Mouse (Mus musculus): ENCODE measurements around the gene Nat8f4.
A peak's percentile ranks its signal among the peaks of the same experiment; 100 is the strongest.
"Not testable (repeated sequence)": the region's sequence is repeated elsewhere in the genome, so short reads cannot be mapped to it uniquely, and the experiment has no call there.

Gene Nat8f4

DNA sequence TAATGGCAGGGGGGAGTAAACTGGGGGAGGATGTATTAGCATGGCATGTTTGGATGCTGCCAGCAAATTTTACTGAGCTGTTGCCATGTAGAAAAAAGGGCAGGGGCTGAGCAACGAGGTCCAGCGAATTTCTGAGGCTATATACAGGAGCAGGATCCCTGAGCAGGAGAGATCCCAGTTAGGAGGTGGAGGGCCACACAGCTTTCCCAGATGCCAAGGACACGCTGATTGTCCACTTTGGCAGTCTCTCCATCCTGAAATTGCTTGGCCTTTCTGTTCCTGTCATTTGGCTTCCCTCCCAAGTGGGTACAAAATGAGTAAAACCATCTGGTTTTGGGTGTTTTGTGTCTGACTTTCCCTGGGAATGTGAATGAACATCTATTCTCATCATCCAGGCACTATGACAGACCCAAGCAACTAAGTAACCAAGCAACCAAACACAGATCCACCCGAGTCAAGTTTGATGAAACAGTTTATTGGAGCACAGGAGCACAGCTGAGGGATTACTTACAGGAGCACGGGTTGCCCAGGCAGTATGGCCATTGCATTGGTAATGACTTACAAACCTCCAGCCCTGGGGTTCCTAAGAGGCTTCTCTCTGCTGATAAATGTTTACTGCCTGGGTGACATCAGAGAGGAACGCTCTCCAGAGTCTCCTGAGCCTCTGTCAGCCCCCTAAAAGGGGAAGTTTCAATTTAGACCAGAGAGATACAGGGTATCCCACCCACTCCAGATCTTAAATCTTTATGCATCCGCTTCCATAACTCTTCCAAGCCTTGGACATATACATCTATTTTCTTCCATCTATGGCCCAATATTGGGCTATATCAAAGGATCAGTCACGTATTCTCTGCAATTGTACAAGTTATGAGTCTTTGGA, 5.8 kb downstream of the Nat8f4 start:
- not testable (repeated sequence) for DNase-seq (ENCODE audit: low spot score)

DNA sequence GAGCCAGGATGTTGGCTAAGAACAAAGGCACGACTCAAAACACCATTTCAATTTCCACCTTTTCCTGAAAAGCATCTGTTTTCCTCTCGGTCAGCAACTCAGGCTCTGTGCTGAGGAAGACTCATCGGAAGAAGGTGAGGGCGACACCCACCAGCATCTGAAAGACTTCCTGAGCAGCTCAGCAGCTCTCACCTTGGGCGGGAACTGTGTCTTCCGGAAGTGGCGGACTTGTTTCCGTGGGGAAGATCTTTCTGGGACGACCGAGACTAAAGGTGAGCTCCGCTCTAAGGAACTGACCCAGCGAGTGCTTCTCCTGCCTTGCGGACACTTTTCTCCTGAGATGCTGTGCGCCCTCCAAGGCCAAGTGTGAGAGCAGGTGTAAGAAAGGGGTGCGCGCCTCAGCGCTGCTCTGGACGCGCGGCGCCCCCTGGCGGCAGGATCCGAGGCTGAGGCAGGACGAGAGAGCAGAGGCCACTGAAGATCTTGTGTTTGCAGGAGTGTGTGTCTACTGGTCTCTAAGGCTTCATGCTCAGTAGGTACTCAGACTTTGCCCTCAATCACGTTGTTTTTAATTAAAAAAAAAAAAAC, 9.5 kb downstream of the Nat8f4 start:
- DNase-seq (ENCODE audit: low spot score), result not testable (repeated sequence)

- no peak for DNase-seq (ENCODE audit: low spot score)
Measured at GRCm38 (mm10) chr6:85888961-85889360, 15.7 kb downstream of the Nat8f4 start.

DNA sequence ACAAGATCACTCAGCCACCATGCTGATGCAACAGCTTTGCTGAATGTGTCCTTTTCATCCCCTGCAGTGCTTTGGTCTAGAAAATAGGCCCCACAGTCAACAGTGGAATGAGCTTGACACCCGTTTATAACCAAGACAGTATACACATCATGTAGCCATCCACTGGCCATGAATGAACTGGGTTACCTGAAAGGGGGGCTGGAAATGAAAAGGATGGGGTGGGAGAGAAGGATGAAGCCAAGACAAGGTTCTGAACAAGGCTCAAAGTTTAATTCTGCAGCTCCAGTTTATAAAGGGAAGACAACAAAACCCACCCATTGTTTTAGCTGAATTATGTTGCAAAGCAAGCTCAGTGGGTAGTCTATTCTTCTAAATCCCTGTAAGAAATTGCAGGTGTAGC, 20.4 kb downstream of the Nat8f4 start:
- no peak for DNase-seq (ENCODE audit: low spot score)

- not testable (repeated sequence) for DNase-seq (ENCODE audit: low spot score)
Measured at GRCm38 (mm10) chr6:85883246-85883645, 21.4 kb downstream of the Nat8f4 start.

GRCm38 (mm10) chr6:85869006-85869405, 35.7 kb downstream of the Nat8f4 start, which contains the start of gene Nat8f2:
Gene Nat8f2, minus strand, starts transcription at chr6:85869158.
- not testable (repeated sequence) for DNase-seq (ENCODE audit: low spot score)

DNA sequence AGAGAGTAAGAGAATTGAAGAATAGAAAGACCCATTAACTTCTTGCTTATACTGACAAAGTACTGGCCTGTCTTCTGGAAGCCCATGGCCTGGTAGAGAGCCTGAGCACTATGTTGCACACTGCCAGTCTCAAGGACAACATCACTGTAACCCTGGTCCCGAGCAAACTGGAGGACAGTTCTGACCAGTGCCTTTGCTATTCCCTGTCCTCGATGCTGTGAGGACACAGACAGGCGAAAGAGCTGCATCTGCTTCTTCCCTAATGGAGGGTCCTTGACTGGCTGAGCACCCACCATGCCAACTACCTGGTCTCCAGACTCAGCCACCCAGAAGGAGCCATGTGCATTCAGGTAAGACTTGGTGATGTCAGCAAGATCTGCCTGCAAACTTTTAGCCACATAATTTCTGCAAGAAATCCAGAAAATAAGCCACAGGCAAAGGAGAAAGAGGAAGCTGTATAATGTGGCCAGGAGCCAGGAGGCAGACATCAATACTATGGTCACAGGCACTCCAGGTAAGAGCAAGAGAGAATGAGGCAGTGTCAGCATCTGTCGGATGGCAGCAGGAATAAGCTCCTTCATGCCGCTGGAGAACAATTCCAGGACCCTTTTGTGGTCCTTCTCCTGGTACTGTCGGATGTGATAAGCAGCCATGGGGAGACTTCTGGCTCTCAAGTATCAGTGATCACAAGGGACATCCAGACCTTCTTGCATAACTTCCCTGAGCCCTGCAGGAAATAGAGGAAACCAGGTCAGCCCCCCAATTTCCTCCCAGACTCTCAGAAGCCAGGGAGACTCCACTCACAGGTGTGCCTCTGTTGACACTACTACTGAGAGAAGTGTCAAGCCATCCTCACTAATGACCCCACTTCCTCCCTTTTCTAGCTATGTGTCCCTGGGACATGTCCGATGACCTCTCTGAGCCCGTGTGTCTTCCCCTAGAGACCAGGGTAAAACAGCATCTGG, 36.7 kb downstream of the Nat8f4 start:
- DNase-seq (ENCODE audit: low spot score), result no peak

- not testable (repeated sequence) for DNase-seq (ENCODE audit: low spot score)
Measured at GRCm38 (mm10) chr6:85866995-85867394, 37.7 kb downstream of the Nat8f4 start.

- not testable (repeated sequence) for DNase-seq (ENCODE audit: low spot score)
Measured at GRCm38 (mm10) chr6:85866166-85866565, 38.5 kb downstream of the Nat8f4 start.

- DNase-seq (ENCODE audit: low spot score), result not testable (repeated sequence)
Measured at GRCm38 (mm10) chr6:85864900-85865639, 39.6 kb downstream of the Nat8f4 start.

GRCm38 (mm10) chr6:85863840-85864239, 40.8 kb downstream of the Nat8f4 start:
- no peak for DNase-seq (ENCODE audit: low spot score)

DNA sequence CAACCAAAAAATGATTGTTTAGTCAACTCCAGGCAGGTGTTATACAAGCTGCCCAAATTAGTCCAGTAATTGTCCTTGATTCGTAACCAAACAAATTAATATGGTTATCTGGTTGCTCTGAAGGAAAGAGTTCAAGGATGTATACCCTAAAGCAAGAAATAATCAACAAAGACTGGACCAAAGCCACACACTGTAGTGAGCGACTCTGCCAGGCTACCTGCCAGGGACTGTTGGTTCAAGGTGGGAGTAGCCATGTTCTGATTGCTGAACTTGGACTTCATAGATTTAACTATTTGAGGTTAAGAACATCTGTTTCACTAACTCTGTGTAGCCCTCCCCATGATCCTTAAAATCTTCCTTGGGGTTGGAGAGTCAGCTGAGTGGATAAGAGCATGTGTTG, 41.5 kb downstream of the Nat8f4 start:
- no peak for DNase-seq (ENCODE audit: low spot score)

- DNase-seq (ENCODE audit: low spot score), result no peak
Measured at GRCm38 (mm10) chr6:85862565-85862964, 42.1 kb downstream of the Nat8f4 start.

- DNase-seq (ENCODE audit: low spot score), result no peak
Measured at GRCm38 (mm10) chr6:85861247-85861646, 43.4 kb downstream of the Nat8f4 start.

DNA sequence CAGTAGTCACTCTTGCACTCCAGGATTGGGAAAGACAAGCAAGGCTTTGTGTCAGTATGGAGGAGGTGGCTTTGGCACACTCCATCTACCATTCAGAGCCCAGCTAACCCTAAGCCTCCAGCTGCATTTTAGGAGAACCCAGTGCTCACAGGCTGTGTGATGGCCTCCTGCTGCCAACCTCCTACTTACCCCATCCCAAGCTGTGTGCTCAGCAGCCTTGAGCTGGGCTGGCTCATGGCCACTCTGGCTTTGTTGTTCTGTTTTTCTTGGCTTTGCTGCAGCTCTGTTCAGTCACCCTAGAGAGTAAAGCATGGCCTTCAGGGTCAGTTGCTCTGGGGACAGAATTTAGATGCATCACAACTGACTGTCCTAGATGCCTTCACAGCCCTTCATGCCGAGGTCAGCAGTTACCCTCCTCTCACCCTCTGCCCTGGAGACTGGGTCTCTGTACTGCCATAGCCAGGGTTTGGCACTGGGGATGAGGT, 48.4 kb downstream of the Nat8f4 start:
- DNase-seq (ENCODE audit: low spot score), result peak; percentile 2

DNA sequence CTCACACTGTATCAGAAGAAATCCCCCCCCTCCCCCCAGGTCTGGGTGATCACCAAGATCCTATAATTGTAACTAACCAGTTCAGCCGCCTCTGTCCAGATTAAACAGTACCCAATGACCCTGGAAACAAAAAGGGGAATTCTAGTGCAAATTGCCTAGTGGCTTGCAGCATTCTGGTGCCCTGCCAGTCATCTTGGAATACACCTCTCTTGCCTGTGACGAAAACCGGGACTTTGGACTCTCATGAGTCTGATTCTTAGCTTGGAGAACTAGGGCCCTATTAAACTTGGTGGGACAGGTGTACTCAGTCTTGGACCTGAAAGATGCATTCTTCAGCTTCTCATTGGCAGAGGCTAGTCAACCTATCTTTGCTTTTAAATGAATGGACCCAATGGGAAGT, 51.2 kb downstream of the Nat8f4 start:
- DNase-seq (ENCODE audit: low spot score), result no peak

- DNase-seq (ENCODE audit: low spot score), result no peak
Measured at GRCm38 (mm10) chr6:85851062-85851773, 53.5 kb downstream of the Nat8f4 start.

- no peak for DNase-seq (ENCODE audit: low spot score)
Measured at GRCm38 (mm10) chr6:85849240-85849639, 55.4 kb downstream of the Nat8f4 start.
